Mouse (Mus musculus): ENCODE data around the gene Ist1.

Gene Ist1

DNA sequence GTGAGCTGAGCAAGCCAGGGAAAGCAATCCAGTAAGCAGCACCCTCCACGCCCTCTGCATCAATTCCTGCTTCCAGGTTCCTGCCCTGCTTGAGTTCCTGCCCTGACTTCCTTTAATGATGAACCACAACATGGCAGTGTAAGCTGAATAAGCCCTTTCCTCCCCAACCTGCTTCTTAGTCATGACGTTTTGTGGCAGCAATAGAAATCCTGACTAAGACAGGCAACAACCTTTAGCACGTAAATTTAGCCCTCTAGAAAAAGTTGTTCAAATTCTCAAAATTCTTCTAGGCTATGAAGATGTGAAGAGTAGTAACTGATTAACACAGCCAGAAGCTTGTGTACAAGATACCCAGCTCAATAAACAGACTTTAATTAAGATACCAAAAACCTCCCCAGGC, 11.5 kb downstream of the Ist1 start:
- DNase-seq = peak in 1 of 2 experiments; percentile 36

- DNase-seq = no peak
Measured at GRCm38 (mm10) chr8:109675896-109676643, 17.0 kb downstream of the Ist1 start.

DNA sequence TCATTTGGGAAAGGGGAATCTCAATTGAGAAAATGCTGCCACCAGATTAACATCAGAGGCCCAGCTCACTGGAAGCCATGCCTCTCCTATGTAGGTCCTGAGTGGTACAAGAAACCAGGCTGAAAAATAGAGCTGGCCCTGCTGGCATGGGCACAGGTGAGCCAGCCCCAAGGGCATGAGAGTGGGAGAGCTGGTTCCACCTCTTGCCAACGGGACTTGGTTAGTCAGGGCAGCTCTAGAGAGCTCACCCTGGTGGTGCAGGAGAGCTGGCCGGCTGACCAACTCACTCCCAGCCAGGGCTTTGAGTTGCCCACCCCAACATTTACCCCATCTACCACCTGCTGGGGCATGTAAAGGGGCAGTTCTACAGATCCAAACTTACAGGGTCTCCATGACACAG, 19.5 kb downstream of the Ist1 start:
- peak; percentile 41 to 43 for DNase-seq

- DNase-seq = no peak
Measured at GRCm38 (mm10) chr8:109672656-109673055, 20.4 kb downstream of the Ist1 start.

DNA sequence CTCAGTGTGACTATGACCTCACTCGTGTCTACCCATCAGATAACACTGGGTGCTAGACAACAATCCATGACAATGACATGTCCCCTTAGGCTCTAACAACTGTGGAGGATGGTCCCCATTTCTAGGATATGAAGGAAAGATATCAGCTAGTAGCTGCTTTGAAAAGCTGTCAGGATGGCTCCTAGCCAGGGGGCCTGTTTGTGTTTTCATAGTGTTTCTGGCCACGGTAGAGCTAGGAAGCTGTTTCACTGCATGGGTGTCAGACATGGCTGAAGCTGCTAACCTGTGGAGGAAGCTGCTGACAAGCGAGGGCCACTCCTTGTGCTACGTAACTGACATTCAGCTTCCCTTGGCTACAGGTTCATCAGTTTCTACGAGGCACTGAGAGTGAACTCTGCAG, 26.4 kb downstream of the Ist1 start:
- no peak for DNase-seq

DNA sequence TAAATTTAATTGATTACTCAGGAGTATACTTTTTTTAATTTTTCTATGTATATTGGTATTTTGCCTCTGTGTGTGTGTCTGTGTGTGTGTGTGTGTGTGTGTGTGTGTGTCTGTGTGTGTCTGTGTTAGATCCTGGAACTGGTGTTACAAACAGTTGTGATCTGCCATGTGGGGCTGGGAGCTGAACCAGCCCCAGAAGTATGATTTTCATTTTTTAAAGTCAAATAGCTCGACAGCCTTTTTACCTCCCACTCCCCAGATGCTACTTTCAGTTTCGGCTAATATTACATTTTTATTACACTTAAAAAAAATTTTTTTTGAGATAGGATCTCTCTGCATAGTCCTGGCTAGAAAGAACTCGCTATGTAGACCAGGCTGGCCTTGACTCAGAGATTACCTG, 30.7 kb downstream of the Ist1 start:
- no peak for DNase-seq

DNA sequence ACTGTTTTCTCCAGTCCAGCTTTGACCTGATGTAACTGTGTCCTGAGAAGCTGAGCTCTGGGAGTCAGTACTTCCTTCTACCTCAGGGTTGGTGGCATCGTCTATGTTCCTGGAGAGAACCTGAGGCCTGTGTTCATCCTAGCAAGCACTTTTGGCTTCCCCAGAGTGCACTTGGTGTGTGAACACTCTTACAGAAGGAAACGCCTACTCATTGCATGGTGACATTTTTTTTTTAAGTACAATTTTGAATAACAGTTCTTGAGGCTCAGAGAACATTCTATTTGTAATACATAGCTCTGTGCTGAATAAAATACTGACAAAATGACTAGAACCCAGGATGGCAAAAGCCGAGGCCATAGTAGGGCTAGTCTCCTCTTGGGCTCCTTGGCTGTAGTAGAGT, 36.2 kb downstream of the Ist1 start:
- DNase-seq = no peak

GRCm38 (mm10) chr8:109650801-109651200, 42.3 kb downstream of the Ist1 start:
- DNase-seq = no peak

DNA sequence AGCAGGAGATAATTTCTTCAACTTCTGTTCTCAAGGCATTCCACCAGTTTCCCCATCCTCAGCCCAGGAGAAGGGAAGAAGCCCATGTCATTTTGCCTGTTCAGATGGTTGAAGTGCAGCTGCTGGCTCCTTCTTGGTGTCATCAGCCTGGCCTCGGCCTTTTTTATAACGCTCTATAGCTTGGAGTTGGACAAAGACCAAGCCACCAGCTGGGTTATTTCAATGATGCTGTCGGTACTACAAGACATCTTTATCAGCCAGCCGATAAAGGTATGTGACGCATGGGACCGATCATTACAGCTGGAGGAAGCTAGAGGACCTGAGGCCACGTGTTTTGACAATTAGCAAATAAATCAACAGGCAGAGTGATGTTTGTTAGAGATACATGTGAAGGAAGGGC, 44.6 kb downstream of the Ist1 start:
- DNase-seq = no peak

- DNase-seq = no peak
Measured at GRCm38 (mm10) chr8:109647331-109647730, 45.7 kb downstream of the Ist1 start.

GRCm38 (mm10) chr8:109641236-109641635, 51.8 kb downstream of the Ist1 start:
- no peak for DNase-seq

- DNase-seq = no peak
Measured at GRCm38 (mm10) chr8:109640410-109640809, 52.6 kb downstream of the Ist1 start.

- no peak for DNase-seq
Measured at GRCm38 (mm10) chr8:109638851-109639250, 54.2 kb downstream of the Ist1 start.

DNA sequence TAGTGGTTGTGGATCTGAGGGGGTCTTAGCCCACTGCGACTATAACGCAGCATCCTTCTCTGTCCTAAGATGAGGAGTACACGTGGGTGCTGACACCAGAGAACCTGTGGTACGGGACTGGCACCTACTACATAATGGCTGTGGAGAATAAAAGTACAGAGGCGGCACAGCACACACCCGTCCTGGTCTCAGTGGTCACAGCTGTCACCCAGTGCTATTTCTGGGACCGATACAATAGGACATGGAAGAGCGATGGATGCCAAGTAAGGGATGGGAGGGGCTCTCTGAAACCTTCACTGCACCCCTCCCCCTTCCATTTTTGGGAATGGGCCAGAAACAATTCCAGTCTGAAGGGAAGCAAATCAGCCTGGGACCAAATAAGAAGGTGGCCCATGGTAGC, 57.9 kb downstream of the Ist1 start:
- no peak for DNase-seq

GRCm38 (mm10) chr8:109632498-109632897, 60.6 kb downstream of the Ist1 start:
- DNase-seq = no peak

DNA sequence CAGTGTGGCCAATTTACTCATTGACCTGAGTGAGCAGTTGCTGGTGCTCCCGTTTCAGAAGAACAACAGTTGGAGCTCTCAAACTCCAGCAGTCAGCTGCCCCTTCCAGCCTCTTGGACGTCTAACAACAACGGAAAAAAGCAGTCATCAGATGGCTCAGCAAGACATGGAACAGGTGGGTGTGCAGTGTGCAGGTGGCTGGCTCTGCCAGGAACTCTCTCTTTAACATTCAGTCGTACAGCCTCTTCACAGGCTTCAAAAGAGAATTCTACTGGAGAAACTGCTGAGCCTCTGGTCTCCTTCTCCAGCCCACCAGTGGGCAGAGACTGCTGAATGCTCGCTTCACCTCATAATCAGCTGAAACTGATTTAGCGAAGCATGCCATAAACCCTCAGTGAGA, 64.4 kb downstream of the Ist1 start:
- no peak for DNase-seq

All from kidney, adult 8-10 months (tissue).